Mouse (Mus musculus) liver, postnatal 0 days (tissue): Measurements from ENCODE around the gene Ski. TPM values are rescaled to one million over a fixed set of nuclear protein-coding genes. Genes with fewer than 3 reads are reported as not detected.

ENCODE experiments used
- ATAC-seq: fragments of 200-750 bp; cut with Nextera tagmentation; 2 replicates; pipeline ENCODE4 v1.8.0; 2017; ENCODE audit warnings: mild to moderate bottlenecking, moderate library complexity
- DNase-seq: peaks from one replicate; pipeline ENCODE4 v3.0.0-alpha.2; 2016
- H3K27ac ChIP-seq: fragments of 300-500 bp; sonication (generic); 2 replicates; pipeline ENCODE4 v1.5.1; 2014; ENCODE audit warnings: antibody characterized with exemption, moderate library complexity, mild to moderate bottlenecking, low read depth
- H3K27me3 ChIP-seq: fragments of 300-500 bp; sonication (generic); 2 replicates; pipeline ENCODE4 v1.6.1; 2014; ENCODE audit warnings: low read length, control low read depth, mixed read lengths; ENCODE audit not compliant: insufficient read depth
- H3K36me3 ChIP-seq: fragments of 300-500 bp; sonication (generic); replicated peaks from 2 replicates; pipeline ENCODE4 v1.6.1; 2014; ENCODE audit warnings: mild to moderate bottlenecking, control low read depth, low read length, moderate library complexity, mixed read lengths; ENCODE audit not compliant: insufficient read depth
- H3K4me1 ChIP-seq: fragments of 300-500 bp; sonication (generic); 2 replicates; pipeline ENCODE4 v1.6.1; 2014; ENCODE audit warnings: antibody characterized with exemption, mild to moderate bottlenecking, control low read depth; ENCODE audit not compliant: insufficient read depth
- H3K4me2 ChIP-seq: fragments of 300-500 bp; sonication (generic); 2 replicates; pipeline ENCODE4 v1.6.1; 2014; ENCODE audit warnings: low read depth, mild to moderate bottlenecking, low read length, moderate library complexity, mixed read lengths
- H3K4me3 ChIP-seq: fragments of 300-500 bp; sonication (generic); 2 replicates; pipeline ENCODE4 v1.5.1; 2014; ENCODE audit warnings: low read depth, low read length
- H3K9ac ChIP-seq: fragments of 300-500 bp; sonication (generic); replicated peaks from 2 replicates; pipeline ENCODE4 v1.6.1; 2014; ENCODE audit warnings: mild to moderate bottlenecking, moderate library complexity
- H3K9me3 ChIP-seq: fragments of 300-500 bp; sonication (generic); 2 replicates; pipeline ENCODE4 v1.6.1; 2016; ENCODE audit warnings: mild to moderate bottlenecking, control low read depth, low read length, mixed read lengths
- CTCF ChIP-seq: sonication (generic); IDR thresholded peaks from 2 replicates; pipeline ENCODE4 v1.5.1; 2016; ENCODE audit warnings: antibody characterized with exemption, low read depth
- EP300 ChIP-seq: IDR thresholded peaks from 2 replicates; pipeline ENCODE4 v1.6.1; 2016; ENCODE audit warnings: antibody characterized with exemption, low read depth, mild to moderate bottlenecking
- WGBS: fragments of 180-500 bp; shearing (Covaris S2); extraction: QIAGEN DNeasy Blood & Tissue Kit; methylation state at CpG from one replicate; pipeline ENCODE4 v1.1.7; 2014; ENCODE audit not compliant: insufficient replicate concordance; 5-methylcytosine and 5-hydroxymethylcytosine counted together
- polyA plus RNA-seq: library from polyadenylated mRNA; unstranded; fragments of >200 nt; fragmentation: Nextera tagmentation; extraction: Ambion mirVana; gene quantifications from 2 replicates; pipeline ENCODE4 v1.2.1, GENCODE M21; 2015

Ski gene
- polyA plus RNA-seq, 1 experiment from 2014 or later: 3.5 TPM

- H3K36me3 ChIP-seq: no peaks in the 10 kb centered on the region
- H3K27ac ChIP-seq: no peak overlapping the region
- ATAC-seq: no peak
- no peak for DNase-seq
- H3K4me1 ChIP-seq: peaks cover 6% of the 10 kb centered on the region
- H3K4me3 ChIP-seq: no peak overlapping the region
- no peak overlapping the region for H3K4me2 ChIP-seq
- no peaks in the 10 kb centered on the region for H3K27me3 ChIP-seq
- H3K9me3 ChIP-seq: no peaks in the 10 kb centered on the region
- WGBS: 73% methylated on average over 5 of the region's 5 CpGs
- TF ChIP-seq CTCF (no peak), EP300 (no peak)
- H3K9ac ChIP-seq: no peak overlapping the region
Observed at GRCm38 (mm10) chr4:155225918-155226317, 3.5 kb upstream of the Ski start.

DNA sequence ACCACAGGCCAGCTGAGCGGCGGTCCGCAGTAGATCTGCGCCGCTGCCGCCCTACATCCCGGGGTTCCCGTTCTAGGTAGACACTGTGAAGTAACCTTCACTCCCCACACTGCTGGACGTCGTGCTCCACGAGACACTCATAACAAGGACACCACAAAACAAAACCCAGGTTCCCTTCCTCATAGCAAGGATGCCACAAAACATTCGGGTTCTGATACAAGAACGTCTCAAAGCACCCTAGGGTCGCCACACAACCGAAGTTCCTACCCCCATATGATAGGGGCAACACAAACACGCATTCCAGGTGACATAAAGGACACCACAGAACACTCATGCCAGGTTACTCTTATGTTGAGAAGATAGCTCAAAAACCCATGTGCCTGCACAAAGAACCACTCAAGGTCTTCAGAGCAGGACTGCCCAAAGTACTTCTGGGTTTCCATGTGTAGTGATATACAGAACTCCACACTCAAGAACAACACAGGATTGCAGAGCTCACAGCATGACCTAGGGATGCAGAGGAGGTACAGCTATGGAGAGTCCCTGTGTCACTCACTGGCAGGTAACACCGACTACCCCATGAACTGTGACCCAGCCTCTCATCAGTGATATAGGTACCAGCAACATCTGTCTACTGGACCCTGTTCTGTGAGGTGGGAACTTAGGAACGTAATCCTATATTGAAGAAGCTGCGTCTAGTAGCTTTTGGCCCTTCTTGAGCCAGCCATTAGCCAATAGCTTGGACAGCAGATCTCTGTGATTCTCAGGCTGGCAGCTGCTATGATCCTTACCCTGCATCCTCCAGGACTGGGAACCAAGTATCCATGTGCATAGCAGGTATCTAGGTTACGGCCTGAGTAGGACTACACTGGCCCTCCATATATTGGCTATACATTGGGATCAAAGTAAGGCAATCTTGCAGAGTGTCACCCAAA, 1.5 kb upstream of the Ski start:
- H3K4me3 ChIP-seq: peak overlapping the region; percentile 39
- no peaks in the 10 kb centered on the region for H3K9me3 ChIP-seq
- ATAC-seq (peak; percentile 22), DNase-seq (no peak)
- no peaks in the 10 kb centered on the region for H3K27me3 ChIP-seq
- no peaks in the 10 kb centered on the region for H3K36me3 ChIP-seq
- H3K27ac ChIP-seq: peak overlapping the region; percentile 91
- peak overlapping the region; percentile 70 for H3K9ac ChIP-seq
- H3K4me2 ChIP-seq: peak overlapping the region; percentile 74
- 25% methylated on average over 20 of the region's 20 CpGs for WGBS
- TF ChIP-seq CTCF (no peak), EP300 (no peak)
- H3K4me1 ChIP-seq: peaks cover 24% of the 10 kb centered on the region

- peak overlapping the region; percentile 39 for H3K4me3 ChIP-seq
Observed at GRCm38 (mm10) chr4:155222841-155223593, 625 bp upstream of the Ski start.

DNA sequence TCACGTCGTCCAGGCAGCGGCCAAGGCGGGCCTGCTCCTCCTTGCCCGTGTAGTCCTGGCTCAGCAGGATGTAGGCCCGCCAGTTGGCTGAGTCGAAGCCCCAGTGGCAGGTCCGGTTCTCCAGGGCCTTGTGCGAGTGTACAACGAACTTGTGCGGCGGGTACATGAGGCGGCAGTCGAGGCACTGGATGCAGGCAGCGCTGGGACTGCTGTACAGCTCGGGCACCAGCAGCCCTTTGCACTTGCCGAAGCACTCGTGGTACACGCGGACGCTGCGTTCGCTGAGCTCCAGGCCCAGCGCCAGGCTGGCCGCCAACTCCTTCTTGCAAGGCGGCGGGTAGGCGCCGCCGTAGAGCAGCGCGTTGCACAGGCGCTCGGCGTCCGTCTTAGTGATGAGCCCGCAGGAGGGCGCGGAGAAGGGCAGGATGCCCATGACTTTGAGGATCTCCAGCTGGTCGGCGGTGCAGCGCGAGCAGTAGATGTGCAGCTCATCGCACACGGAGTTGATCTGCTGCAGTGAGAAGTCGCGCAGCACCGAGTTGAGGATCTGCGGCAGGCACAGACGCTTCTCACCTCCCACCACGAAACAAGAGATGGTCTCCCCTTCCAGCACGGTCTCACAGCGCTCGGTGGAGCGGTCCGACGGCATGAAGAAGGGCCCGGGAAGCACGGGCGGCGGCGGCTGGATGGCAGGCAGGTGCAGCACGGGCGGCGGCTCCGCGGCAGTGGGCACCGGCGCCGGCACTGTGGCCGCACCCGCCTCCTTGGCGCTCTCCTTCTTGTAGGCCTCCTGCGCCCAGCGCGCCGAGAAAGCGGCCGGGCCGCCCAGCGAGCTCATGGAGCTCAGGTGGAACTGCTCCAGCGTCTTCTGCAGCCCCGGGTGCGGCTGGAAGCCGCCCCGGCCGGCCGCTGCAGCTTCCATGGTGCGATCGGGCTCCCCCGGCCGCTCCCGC, 517 bp downstream of the Ski start:
- H3K4me3 ChIP-seq: peak overlapping the region; percentile 64
- ATAC-seq (no peak), DNase-seq (peak; percentile 61)
- H3K36me3 ChIP-seq: no peaks in the 10 kb centered on the region
- H3K4me1 ChIP-seq: peaks cover 40% of the 10 kb centered on the region
- peak overlapping the region; percentile 91 for H3K27ac ChIP-seq
- H3K9ac ChIP-seq: peak overlapping the region; percentile 78
- no peaks in the 10 kb centered on the region for H3K9me3 ChIP-seq
- under 1% methylated on average over 87 of the region's 93 CpGs for WGBS
- H3K27me3 ChIP-seq: no peaks in the 10 kb centered on the region
- H3K4me2 ChIP-seq: peak overlapping the region; percentile 74
- TF ChIP-seq CTCF (no peak), EP300 (no peak)

More at GRCm38 (mm10) chr4:155222841-155223593, 625 bp upstream of the Ski start:
- ATAC-seq (peak; percentile 97), DNase-seq (peak; percentile 98)
- peak overlapping the region; percentile 91 for H3K27ac ChIP-seq
- H3K9me3 ChIP-seq: no peaks in the 10 kb centered on the region
- no peaks in the 10 kb centered on the region for H3K36me3 ChIP-seq
- peak overlapping the region; percentile 78 for H3K9ac ChIP-seq
- no peaks in the 10 kb centered on the region for H3K27me3 ChIP-seq
- peaks cover 31% of the 10 kb centered on the region for H3K4me1 ChIP-seq
- under 1% methylated on average over 69 of the region's 116 CpGs for WGBS
- H3K4me2 ChIP-seq: peak overlapping the region; percentile 74
- TF ChIP-seq EP300 (no peak), CTCF (peak; percentile 33)

GRCm38 (mm10) chr4:155221106-155221505, 1.3 kb downstream of the Ski start:
- no peak for TF ChIP-seq CTCF
- TF ChIP-seq EP300: no peak
- H3K27me3 ChIP-seq: no peaks in the 10 kb centered on the region
- no peak for DNase-seq
- H3K4me3 ChIP-seq: peak overlapping the region; percentile 64
- H3K9ac ChIP-seq: peak overlapping the region; percentile 78
- peaks cover 48% of the 10 kb centered on the region for H3K4me1 ChIP-seq
- 2% methylated on average over 7 of the region's 7 CpGs for WGBS
- peak overlapping the region; percentile 74 for H3K4me2 ChIP-seq
- ATAC-seq: no peak
- H3K36me3 ChIP-seq: no peaks in the 10 kb centered on the region
- 0 out of 2 replicates have a peak overlapping the region, but pooled peaks have one; percentile 91 for H3K27ac ChIP-seq
- H3K9me3 ChIP-seq: no peaks in the 10 kb centered on the region
